Mouse (Mus musculus): ENCODE results near the gene Syf2.

Gene Syf2

GRCm38 (mm10) chr4:134923258-134924018 is 7.3 kb upstream of the Syf2 start, which contains the start of gene Rsrp1:
Gene Rsrp1 (plus strand): TSS chr4:134923592.
- in situ Hi-C loops (cut with MboI, MseI): no loop called here

- in situ Hi-C loops (cut with MboI, MseI): no loop called here
Measured at GRCm38 (mm10) chr4:134924019-134924741, 6.5 kb upstream of the Syf2 start.

- in situ Hi-C loops (cut with MboI, MseI): no loop called here
Measured at GRCm38 (mm10) chr4:134925206-134925605, 5.5 kb upstream of the Syf2 start.

GRCm38 (mm10) chr4:134927815-134928463 is 2.8 kb upstream of the Syf2 start:
- in situ Hi-C loops (cut with MboI, MseI): no loop called here

GRCm38 (mm10) chr4:134928464-134928836 is 2.2 kb upstream of the Syf2 start:
- in situ Hi-C loops (cut with MboI, MseI): no loop called here

GRCm38 (mm10) chr4:134929536-134929935 is 1.2 kb upstream of the Syf2 start:
- in situ Hi-C loops (cut with MboI, MseI): no loop called here

- in situ Hi-C loops (cut with MboI, MseI): no loop called here
Measured at GRCm38 (mm10) chr4:134930190-134930589, 508 bp upstream of the Syf2 start.

GRCm38 (mm10) chr4:134937240-134938176 is 6.8 kb downstream of the Syf2 start:
- in situ Hi-C loops (cut with MboI, MseI): loop anchor here (5.0 kb wide), 1 partner anchor 270 kb away; no protein-coding TSS in a partner anchor

- in situ Hi-C loops (cut with MboI, MseI): loop anchor here (5.0 to 10.0 kb wide), 2 partner anchors 267 to 365 kb away; no protein-coding TSS in a partner anchor
Measured at GRCm38 (mm10) chr4:134939900-134940299, 9.2 kb downstream of the Syf2 start.

GRCm38 (mm10) chr4:134943758-134944538 is 13.2 kb downstream of the Syf2 start:
- in situ Hi-C loops (cut with MboI, MseI): loop anchor here (10.0 kb wide), 1 partner anchor 361 kb away; no protein-coding TSS in a partner anchor

GRCm38 (mm10) chr4:134946024-134946744 is 15.5 kb downstream of the Syf2 start:
- in situ Hi-C loops (cut with MboI, MseI): loop anchor here (10.0 kb wide), 1 partner anchor 359 kb away; no protein-coding TSS in a partner anchor

GRCm38 (mm10) chr4:134950518-134951091 is 19.9 kb downstream of the Syf2 start:
- in situ Hi-C loops (cut with MboI, MseI): no loop called here

- in situ Hi-C loops (cut with MboI, MseI): no loop called here
Measured at GRCm38 (mm10) chr4:134954461-134954860, 23.8 kb downstream of the Syf2 start.

- in situ Hi-C loops (cut with MboI, MseI): loop anchor here (5.0 kb wide), 1 partner anchor 257 kb away; no protein-coding TSS in a partner anchor
Measured at GRCm38 (mm10) chr4:134955196-134955595, 24.5 kb downstream of the Syf2 start.

- in situ Hi-C loops (cut with MboI, MseI): loop anchor here (5.0 kb wide), 1 partner anchor 256 kb away; no protein-coding TSS in a partner anchor
Measured at GRCm38 (mm10) chr4:134955845-134956244, 25.1 kb downstream of the Syf2 start.

- in situ Hi-C loops (cut with MboI, MseI): loop anchor here (5.0 kb wide), 1 partner anchor 256 kb away; no protein-coding TSS in a partner anchor
Measured at GRCm38 (mm10) chr4:134956328-134956727, 25.6 kb downstream of the Syf2 start.

- in situ Hi-C loops (cut with MboI, MseI): no loop called here
Measured at GRCm38 (mm10) chr4:134963021-134963776, 32.5 kb downstream of the Syf2 start.
